Mouse (Mus musculus): ENCODE results near the gene Zan. TPM values are rescaled to one million over a fixed set of nuclear protein-coding genes. Genes with fewer than 3 reads are reported as not detected.

The Zan gene
- polyA plus RNA-seq, 1 experiment from 2014 or later: not detected

- WGBS: 3% methylated on average over 31 of the region's 52 CpGs
Observed at GRCm38 (mm10) chr5:137510014-137510501, 33.2 kb upstream of the Zan start.

GRCm38 (mm10) chr5:137504041-137504440 is 27.2 kb upstream of the Zan start:
- H3K9ac ChIP-seq (ENCODE audit: low read length): no peak overlapping the region
- H3K9me3 ChIP-seq (ENCODE audit: control insufficient read depth, low read length): no peaks in the 10 kb centered on the region
- no peaks in the 10 kb centered on the region for H3K36me3 ChIP-seq (ENCODE audit: control insufficient read depth, insufficient read depth, low read length)
- no peak overlapping the region for H3K4me3 ChIP-seq (ENCODE audit: low read depth, low read length)
- no peaks in the 10 kb centered on the region for H3K27me3 ChIP-seq (ENCODE audit: control insufficient read depth, insufficient read depth, low read length)
- H3K27ac ChIP-seq (replicated peaks; ENCODE audit: low read depth, low read length): no peak overlapping the region
- 88% methylated on average over 6 of the region's 6 CpGs for WGBS
- H3K4me2 ChIP-seq (ENCODE audit: low read depth, severe bottlenecking): no peak overlapping the region
- DNase-seq (ENCODE audit: low spot score) (no peak), ATAC-seq (ENCODE audit: insufficient number of reproducible peaks, low FRiP score, low TSS enrichment, low read depth) (no peak)
- H3K4me1 ChIP-seq (ENCODE audit: control insufficient read depth, insufficient read depth, low read length): peaks cover 3% of the 10 kb centered on the region; the same call in 1 of the 2 replicates

More at GRCm38 (mm10) chr5:137510014-137510501, 33.2 kb upstream of the Zan start:
- peak overlapping the region; percentile 98 for H3K9ac ChIP-seq (ENCODE audit: low read length)
- peak overlapping the region; percentile 76 for H3K27ac ChIP-seq (replicated peaks; ENCODE audit: low read depth, low read length)
- peaks cover 20% of the 10 kb centered on the region for H3K4me1 ChIP-seq (ENCODE audit: control insufficient read depth, insufficient read depth, low read length)
- ATAC-seq (ENCODE audit: insufficient number of reproducible peaks, low FRiP score, low TSS enrichment, low read depth) (peak; percentile 42; the same call in 1 of the 2 replicates), DNase-seq (ENCODE audit: low spot score) (peak; percentile 84)
- H3K27me3 ChIP-seq (ENCODE audit: control insufficient read depth, insufficient read depth, low read length): no peaks in the 10 kb centered on the region
- H3K9me3 ChIP-seq (ENCODE audit: control insufficient read depth, low read length): no peaks in the 10 kb centered on the region
- peak overlapping the region; percentile 98 for H3K4me3 ChIP-seq (ENCODE audit: low read depth, low read length)
- H3K4me2 ChIP-seq (ENCODE audit: low read depth, severe bottlenecking): peak overlapping the region; percentile 89
- peaks cover 5% of the 10 kb centered on the region; the same call in 1 of the 2 replicates for H3K36me3 ChIP-seq (ENCODE audit: control insufficient read depth, insufficient read depth, low read length)

GRCm38 (mm10) chr5:137502667-137503110 is 25.8 kb upstream of the Zan start:
- Histone ChIP-seq H3K4me3 (ENCODE audit: low read depth, low read length) (peak overlapping the region; percentile 54), H3K9ac (ENCODE audit: low read length) (peak overlapping the region; percentile 78), H3K36me3 (ENCODE audit: control insufficient read depth, insufficient read depth, low read length) (no peaks in the 10 kb centered on the region), H3K9me3 (ENCODE audit: control insufficient read depth, low read length) (no peaks in the 10 kb centered on the region), H3K4me2 (ENCODE audit: low read depth, severe bottlenecking) (peak overlapping the region; percentile 64), H3K4me1 (ENCODE audit: control insufficient read depth, insufficient read depth, low read length) (peaks cover 3% of the 10 kb centered on the region; the same call in 1 of the 2 replicates), H3K27me3 (ENCODE audit: control insufficient read depth, insufficient read depth, low read length) (no peaks in the 10 kb centered on the region), H3K27ac (replicated peaks; ENCODE audit: low read depth, low read length) (peak overlapping the region; percentile 92)
- ATAC-seq (ENCODE audit: insufficient number of reproducible peaks, low FRiP score, low TSS enrichment, low read depth): peak; percentile 83
- 0% methylated on average over 26 of the region's 30 CpGs for WGBS
- DNase-seq (ENCODE audit: low spot score): peak; percentile 91

- H3K4me1 ChIP-seq (ENCODE audit: control insufficient read depth, insufficient read depth, low read length): peaks cover 3% of the 10 kb centered on the region; the same call in 1 of the 2 replicates
- WGBS: 3% methylated on average over 64 of the region's 64 CpGs
- H3K4me3 ChIP-seq (ENCODE audit: low read depth, low read length): peak within 1 kb of the TSS; percentile 54
- ATAC-seq (ENCODE audit: insufficient number of reproducible peaks, low FRiP score, low TSS enrichment, low read depth): peak; percentile 95
- no peaks in the 10 kb centered on the region for H3K27me3 ChIP-seq (ENCODE audit: control insufficient read depth, insufficient read depth, low read length)
- H3K4me2 ChIP-seq (ENCODE audit: low read depth, severe bottlenecking): peak within 1 kb of the TSS; percentile 74
- H3K9ac ChIP-seq (ENCODE audit: low read length): peak within 1 kb of the TSS; percentile 78
- H3K9me3 ChIP-seq (ENCODE audit: control insufficient read depth, low read length): no peaks in the 10 kb centered on the region
- DNase-seq (ENCODE audit: low spot score): peak; percentile 100
- peak within 1 kb of the TSS; percentile 92 for H3K27ac ChIP-seq (replicated peaks; ENCODE audit: low read depth, low read length)
- no peaks in the 10 kb centered on the region for H3K36me3 ChIP-seq (ENCODE audit: control insufficient read depth, insufficient read depth, low read length)
Observed at GRCm38 (mm10) chr5:137501709-137502666, 25.1 kb upstream of the Zan start, which contains the start of gene Pop7. Gene Pop7 (minus strand): TSS chr5:137502518.

GRCm38 (mm10) chr5:137500186-137500585 is 23.3 kb upstream of the Zan start:
- Histone ChIP-seq H3K27ac (replicated peaks; ENCODE audit: low read depth, low read length) (no peak overlapping the region), H3K4me3 (ENCODE audit: low read depth, low read length) (no peak overlapping the region), H3K4me2 (ENCODE audit: low read depth, severe bottlenecking) (peak overlapping the region; percentile 10; the same call in 1 of the 2 replicates), H3K4me1 (ENCODE audit: control insufficient read depth, insufficient read depth, low read length) (peaks cover 3% of the 10 kb centered on the region; the same call in 1 of the 2 replicates), H3K36me3 (ENCODE audit: control insufficient read depth, insufficient read depth, low read length) (no peaks in the 10 kb centered on the region), H3K9ac (ENCODE audit: low read length) (no peak overlapping the region), H3K27me3 (ENCODE audit: control insufficient read depth, insufficient read depth, low read length) (no peaks in the 10 kb centered on the region), H3K9me3 (ENCODE audit: control insufficient read depth, low read length) (no peaks in the 10 kb centered on the region)
- DNase-seq (ENCODE audit: low spot score) (no peak), ATAC-seq (ENCODE audit: insufficient number of reproducible peaks, low FRiP score, low TSS enrichment, low read depth) (no peak)
- WGBS: 90% methylated on average over 7 of the region's 7 CpGs

- Histone ChIP-seq H3K9me3 (ENCODE audit: control insufficient read depth, low read length) (no peaks in the 10 kb centered on the region), H3K36me3 (ENCODE audit: control insufficient read depth, insufficient read depth, low read length) (no peaks in the 10 kb centered on the region), H3K4me3 (ENCODE audit: low read depth, low read length) (no peak overlapping the region), H3K9ac (ENCODE audit: low read length) (no peak overlapping the region), H3K4me2 (ENCODE audit: low read depth, severe bottlenecking) (no peak overlapping the region), H3K27me3 (ENCODE audit: control insufficient read depth, insufficient read depth, low read length) (no peaks in the 10 kb centered on the region), H3K4me1 (ENCODE audit: control insufficient read depth, insufficient read depth, low read length) (no peaks in the 10 kb centered on the region), H3K27ac (replicated peaks; ENCODE audit: low read depth, low read length) (no peak overlapping the region)
- WGBS: 86% methylated on average over 13 of the region's 13 CpGs
- ATAC-seq (ENCODE audit: insufficient number of reproducible peaks, low FRiP score, low TSS enrichment, low read depth) (no peak), DNase-seq (ENCODE audit: low spot score) (no peak)
Observed at GRCm38 (mm10) chr5:137493831-137494230, 17.0 kb upstream of the Zan start.

- Histone ChIP-seq H3K27ac (replicated peaks; ENCODE audit: low read depth, low read length) (no peak overlapping the region), H3K4me1 (ENCODE audit: control insufficient read depth, insufficient read depth, low read length) (no peaks in the 10 kb centered on the region), H3K4me3 (ENCODE audit: low read depth, low read length) (no peak overlapping the region), H3K27me3 (ENCODE audit: control insufficient read depth, insufficient read depth, low read length) (no peaks in the 10 kb centered on the region), H3K9me3 (ENCODE audit: control insufficient read depth, low read length) (no peaks in the 10 kb centered on the region), H3K4me2 (ENCODE audit: low read depth, severe bottlenecking) (no peak overlapping the region), H3K36me3 (ENCODE audit: control insufficient read depth, insufficient read depth, low read length) (no peaks in the 10 kb centered on the region), H3K9ac (ENCODE audit: low read length) (no peak overlapping the region)
- WGBS: 57% methylated on average over 4 of the region's 4 CpGs
- DNase-seq (ENCODE audit: low spot score): no peak
- no peak for ATAC-seq (ENCODE audit: insufficient number of reproducible peaks, low FRiP score, low TSS enrichment, low read depth)
Observed at GRCm38 (mm10) chr5:137491559-137491958, 14.7 kb upstream of the Zan start.

- no peak overlapping the region for H3K27ac ChIP-seq (replicated peaks; ENCODE audit: low read depth, low read length)
- H3K36me3 ChIP-seq (ENCODE audit: control insufficient read depth, insufficient read depth, low read length): no peaks in the 10 kb centered on the region
- no peaks in the 10 kb centered on the region for H3K4me1 ChIP-seq (ENCODE audit: control insufficient read depth, insufficient read depth, low read length)
- H3K27me3 ChIP-seq (ENCODE audit: control insufficient read depth, insufficient read depth, low read length): no peaks in the 10 kb centered on the region
- H3K4me3 ChIP-seq (ENCODE audit: low read depth, low read length): no peak overlapping the region
- H3K4me2 ChIP-seq (ENCODE audit: low read depth, severe bottlenecking): no peak overlapping the region
- H3K9ac ChIP-seq (ENCODE audit: low read length): no peak overlapping the region
- WGBS: 83% methylated on average over 7 of the region's 7 CpGs
- no peak for DNase-seq (ENCODE audit: low spot score)
- H3K9me3 ChIP-seq (ENCODE audit: control insufficient read depth, low read length): no peaks in the 10 kb centered on the region
- ATAC-seq (ENCODE audit: insufficient number of reproducible peaks, low FRiP score, low TSS enrichment, low read depth): no peak
Observed at GRCm38 (mm10) chr5:137487616-137488015, 10.8 kb upstream of the Zan start.

Measured in limb, embryonic 11.5 days (tissue).